Mouse (Mus musculus): ENCODE data around the gene Arhgap29. TPM values are rescaled to one million over a fixed set of nuclear protein-coding genes. Genes with fewer than 3 reads are reported as not detected.

Arhgap29 gene
- total and polyA plus RNA-seq, 2 experiments from 2014 or later, result 12.6 to 34.6 TPM

DNA sequence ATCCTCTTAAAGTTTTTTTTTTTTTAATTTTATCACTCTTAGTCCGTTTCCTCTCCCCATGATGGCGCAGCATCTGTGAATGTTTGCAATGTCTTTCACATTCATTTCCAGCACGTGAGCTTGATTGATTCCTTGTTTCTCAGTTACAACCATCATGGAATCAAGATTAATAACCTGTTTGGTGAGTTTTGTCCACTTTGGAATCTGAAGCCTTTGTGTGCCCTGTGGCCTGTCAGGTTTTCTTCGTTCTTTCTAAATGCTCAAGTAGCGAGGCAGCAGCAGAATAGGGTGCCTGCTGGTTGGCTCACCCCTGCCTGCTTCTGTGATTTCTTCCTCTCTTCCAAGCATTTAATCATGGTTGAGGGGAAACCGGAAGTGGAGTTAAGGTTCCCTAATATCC is 2.2 kb upstream of the Arhgap29 start:
- no peak for DNase-seq (ENCODE audit: low spot score)
- Histone ChIP-seq H3K27me3 (ENCODE audit: insufficient read depth, low read length) (peaks cover 13% of the 10 kb centered on the region; the same call in 1 of the 2 replicates), H3K27ac (ENCODE audit: low read depth, low read length) (no peak overlapping the region), H3K4me3 (ENCODE audit: low read depth, low read length) (no peak overlapping the region), H3K4me2 (ENCODE audit: low read depth, low read length, poor library complexity, severe bottlenecking) (no peak overlapping the region), H3K9ac (replicated peaks; ENCODE audit: low read length, poor library complexity, severe bottlenecking) (no peak overlapping the region), H3K4me1 (ENCODE audit: insufficient read depth, low read length) (0 out of 2 replicates have a peak, but pooled peaks cover 3% of the 10 kb centered on the region), H3K9me3 (ENCODE audit: low read length) (no peaks in the 10 kb centered on the region), H3K36me3 (ENCODE audit: insufficient read depth, low read length) (no peaks in the 10 kb centered on the region)
- 75% methylated on average over 6 of the region's 6 CpGs for WGBS
- no peak for ATAC-seq (ENCODE audit: low FRiP score)
- no peak for TF ChIP-seq CTCF (IDR thresholded peaks at IDR 0.05)

DNA sequence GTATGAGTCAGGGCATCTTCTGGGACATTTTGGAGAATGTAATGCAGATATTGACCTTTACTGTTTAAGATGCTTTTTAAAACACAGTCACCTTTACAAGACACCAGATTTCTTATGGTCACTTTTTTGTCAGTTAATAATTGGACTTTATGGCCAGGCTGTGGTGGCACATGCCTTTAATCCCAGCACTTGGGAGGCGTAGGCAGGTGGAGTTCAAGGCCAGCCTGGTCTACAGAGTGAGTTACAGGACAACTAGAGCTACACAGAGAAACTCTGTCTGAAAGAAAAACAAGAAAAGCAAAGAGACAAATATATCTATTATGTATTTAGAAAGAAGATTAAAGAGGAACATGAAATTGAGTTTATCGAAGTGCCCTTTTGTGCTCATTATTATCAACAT is 1.2 kb upstream of the Arhgap29 start:
- no peak for DNase-seq (ENCODE audit: low spot score)
- WGBS, result 84% methylated on average over 2 of the region's 2 CpGs
- Histone ChIP-seq H3K27me3 (ENCODE audit: insufficient read depth, low read length) (peaks cover 13% of the 10 kb centered on the region; the same call in 1 of the 2 replicates), H3K9ac (replicated peaks; ENCODE audit: low read length, poor library complexity, severe bottlenecking) (no peak overlapping the region), H3K27ac (ENCODE audit: low read depth, low read length) (no peak overlapping the region), H3K4me3 (ENCODE audit: low read depth, low read length) (no peak overlapping the region), H3K4me1 (ENCODE audit: insufficient read depth, low read length) (0 out of 2 replicates have a peak, but pooled peaks cover 3% of the 10 kb centered on the region), H3K36me3 (ENCODE audit: insufficient read depth, low read length) (no peaks in the 10 kb centered on the region), H3K9me3 (ENCODE audit: low read length) (no peaks in the 10 kb centered on the region), H3K4me2 (ENCODE audit: low read depth, low read length, poor library complexity, severe bottlenecking) (no peak overlapping the region)
- ATAC-seq (ENCODE audit: low FRiP score), result no peak
- no peak for TF ChIP-seq CTCF (IDR thresholded peaks at IDR 0.05)

DNA sequence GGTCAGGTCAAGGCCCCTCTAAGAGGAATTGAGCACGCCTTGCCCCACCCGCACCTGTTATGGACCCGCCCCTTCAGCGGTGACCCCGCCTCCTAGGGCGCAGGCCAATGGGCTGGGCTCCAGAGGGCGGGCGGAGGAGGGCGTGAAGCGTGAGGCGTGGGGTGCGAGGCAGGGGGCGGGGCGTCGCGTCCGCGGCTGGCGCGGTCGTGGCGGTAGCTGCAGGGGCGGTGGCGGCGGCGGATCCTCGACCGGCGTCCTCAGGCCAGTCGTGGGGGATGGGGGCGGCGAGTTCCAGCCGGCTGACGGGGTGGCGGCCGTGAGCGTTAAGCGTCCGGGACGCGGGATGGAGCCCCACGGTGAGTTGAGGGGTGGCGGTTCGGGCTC is 700 bp downstream of the Arhgap29 start:
- DNase-seq (ENCODE audit: low spot score) (peak; percentile 61), ATAC-seq (ENCODE audit: low FRiP score) (peak; percentile 88)
- WGBS, result 4% methylated on average over 34 of the region's 44 CpGs
- Histone ChIP-seq H3K9ac (replicated peaks; ENCODE audit: low read length, poor library complexity, severe bottlenecking) (peak overlapping the region; percentile 61), H3K36me3 (ENCODE audit: insufficient read depth, low read length) (no peaks in the 10 kb centered on the region), H3K4me2 (ENCODE audit: low read depth, low read length, poor library complexity, severe bottlenecking) (peak overlapping the region; percentile 86), H3K27me3 (ENCODE audit: insufficient read depth, low read length) (peaks cover 13% of the 10 kb centered on the region; the same call in 1 of the 2 replicates), H3K4me1 (ENCODE audit: insufficient read depth, low read length) (0 out of 2 replicates have a peak, but pooled peaks cover 3% of the 10 kb centered on the region), H3K27ac (ENCODE audit: low read depth, low read length) (no peak overlapping the region), H3K4me3 (ENCODE audit: low read depth, low read length) (peak overlapping the region; percentile 59), H3K9me3 (ENCODE audit: low read length) (no peaks in the 10 kb centered on the region)
- TF ChIP-seq CTCF (IDR thresholded peaks at IDR 0.05), result no peak

DNA sequence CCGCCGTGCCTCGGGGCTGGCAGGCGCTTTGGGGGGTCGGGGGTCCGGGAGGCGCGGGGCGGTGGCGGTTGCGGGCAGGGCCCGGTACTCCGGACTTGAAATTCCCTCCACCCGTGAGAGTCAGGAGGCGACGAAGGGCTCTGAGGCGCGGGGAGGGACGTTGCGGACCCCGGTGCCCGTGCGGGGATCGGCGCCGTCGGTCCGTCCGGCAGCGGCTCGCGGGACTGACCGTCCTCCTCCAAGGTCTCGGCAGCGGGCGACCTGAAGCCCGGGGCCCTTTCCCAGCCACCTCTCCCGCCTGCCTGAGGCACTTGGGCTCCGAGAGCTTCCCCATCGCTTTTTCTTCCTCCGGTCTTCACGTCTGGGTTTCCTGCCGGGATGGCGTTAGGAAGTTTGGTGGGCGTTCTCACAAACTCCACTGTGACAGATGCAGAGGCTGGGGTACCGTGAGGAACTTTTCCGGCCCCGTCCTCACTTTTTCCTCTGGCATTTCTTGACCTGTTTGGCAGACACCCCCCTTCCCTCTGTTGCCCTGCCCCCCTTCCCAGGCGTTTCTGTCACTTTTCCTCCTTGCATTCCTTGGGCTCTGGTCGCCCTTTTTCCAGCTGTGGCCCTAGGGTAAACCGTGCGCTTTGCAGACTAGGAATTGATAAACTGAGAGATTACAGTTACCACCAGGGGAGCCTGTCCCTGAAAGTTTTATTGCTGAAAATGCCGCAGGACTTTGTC is 1.3 kb downstream of the Arhgap29 start:
- Histone ChIP-seq H3K4me2 (ENCODE audit: low read depth, low read length, poor library complexity, severe bottlenecking) (peak overlapping the region; percentile 86), H3K9me3 (ENCODE audit: low read length) (no peaks in the 10 kb centered on the region), H3K4me1 (ENCODE audit: insufficient read depth, low read length) (0 out of 2 replicates have a peak, but pooled peaks cover 3% of the 10 kb centered on the region), H3K27ac (ENCODE audit: low read depth, low read length) (no peak overlapping the region), H3K9ac (replicated peaks; ENCODE audit: low read length, poor library complexity, severe bottlenecking) (peak overlapping the region; percentile 61), H3K36me3 (ENCODE audit: insufficient read depth, low read length) (no peaks in the 10 kb centered on the region), H3K4me3 (ENCODE audit: low read depth, low read length) (peak overlapping the region; percentile 59), H3K27me3 (ENCODE audit: insufficient read depth, low read length) (peaks cover 13% of the 10 kb centered on the region; the same call in 1 of the 2 replicates)
- peak; percentile 39 for TF ChIP-seq CTCF (IDR thresholded peaks at IDR 0.05)
- under 1% methylated on average over 46 of the region's 53 CpGs for WGBS
- no peak for DNase-seq (ENCODE audit: low spot score)
- ATAC-seq (ENCODE audit: low FRiP score), result no peak; the same call in 1 of the 2 replicates

DNA sequence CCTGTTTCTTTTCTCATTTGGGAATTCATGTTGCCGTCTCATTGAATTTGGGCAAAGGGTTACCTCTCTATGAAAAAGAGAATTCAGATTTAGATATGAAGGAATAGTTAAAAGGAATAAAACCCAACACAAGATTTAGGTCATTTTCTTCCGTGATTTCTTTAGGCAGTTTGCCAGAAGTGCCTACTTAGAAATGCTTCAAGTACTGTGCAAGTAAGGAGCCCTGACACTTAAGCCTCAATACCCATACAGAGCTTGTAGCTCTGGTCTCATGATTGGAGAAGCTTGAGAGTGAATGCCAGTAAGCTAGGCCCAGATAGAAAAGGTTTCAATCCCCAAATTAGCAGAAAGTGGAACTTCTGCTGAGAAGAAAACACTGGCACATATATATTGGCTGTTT is 2.1 kb downstream of the Arhgap29 start:
- H3K4me2 ChIP-seq (ENCODE audit: low read depth, low read length, poor library complexity, severe bottlenecking), result no peak overlapping the region
- 50% methylated on average over 2 of the region's 2 CpGs for WGBS
- DNase-seq (ENCODE audit: low spot score), result no peak

DNA sequence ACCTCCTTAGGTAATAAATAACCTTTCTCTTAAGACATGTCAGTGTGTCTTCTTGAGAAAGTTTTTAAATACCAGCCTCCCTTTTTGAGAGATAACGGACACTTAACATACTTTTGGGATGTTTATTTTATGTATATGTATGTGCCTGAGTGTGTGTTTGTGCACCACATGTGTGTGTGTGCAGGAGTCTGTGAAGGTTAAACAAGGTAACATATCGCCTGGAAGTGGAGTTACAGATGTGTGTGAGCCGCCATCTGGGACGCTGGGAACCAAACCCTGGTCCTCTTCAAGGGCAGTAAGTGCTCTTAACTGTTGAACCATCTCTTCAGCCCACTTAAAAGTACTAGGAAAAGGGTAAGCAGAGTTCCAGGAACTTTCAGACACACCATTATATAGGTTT is 3.2 kb downstream of the Arhgap29 start:
- DNase-seq (ENCODE audit: low spot score), result no peak
- Histone ChIP-seq H3K9me3 (ENCODE audit: low read length) (no peaks in the 10 kb centered on the region), H3K9ac (replicated peaks; ENCODE audit: low read length, poor library complexity, severe bottlenecking) (no peak overlapping the region), H3K4me2 (ENCODE audit: low read depth, low read length, poor library complexity, severe bottlenecking) (no peak overlapping the region), H3K36me3 (ENCODE audit: insufficient read depth, low read length) (no peaks in the 10 kb centered on the region), H3K27me3 (ENCODE audit: insufficient read depth, low read length) (peaks cover 13% of the 10 kb centered on the region; the same call in 1 of the 2 replicates), H3K4me3 (ENCODE audit: low read depth, low read length) (no peak overlapping the region), H3K27ac (ENCODE audit: low read depth, low read length) (no peak overlapping the region), H3K4me1 (ENCODE audit: insufficient read depth, low read length) (0 out of 2 replicates have a peak, but pooled peaks cover 3% of the 10 kb centered on the region)
- no peak for TF ChIP-seq CTCF (IDR thresholded peaks at IDR 0.05)
- 96% methylated on average over 4 of the region's 4 CpGs for WGBS
- ATAC-seq (ENCODE audit: low FRiP score), result no peak

More for the DNA sequence above, 2.1 kb downstream of the Arhgap29 start:
- Histone ChIP-seq H3K36me3 (ENCODE audit: insufficient read depth, low read length) (no peaks in the 10 kb centered on the region), H3K27me3 (ENCODE audit: insufficient read depth, low read length) (peaks cover 13% of the 10 kb centered on the region; the same call in 1 of the 2 replicates), H3K4me3 (ENCODE audit: low read depth, low read length) (peak overlapping the region; percentile 59; the same call in 1 of the 2 replicates), H3K27ac (ENCODE audit: low read depth, low read length) (no peak overlapping the region), H3K9me3 (ENCODE audit: low read length) (no peaks in the 10 kb centered on the region), H3K9ac (replicated peaks; ENCODE audit: low read length, poor library complexity, severe bottlenecking) (no peak overlapping the region), H3K4me1 (ENCODE audit: insufficient read depth, low read length) (0 out of 2 replicates have a peak, but pooled peaks cover 3% of the 10 kb centered on the region)
- no peak for ATAC-seq (ENCODE audit: low FRiP score)
- TF ChIP-seq CTCF (IDR thresholded peaks at IDR 0.05), result no peak
